Mouse (Mus musculus) megakaryocyte, adult 5-6 weeks (primary cell): ENCODE measurements around the gene Dclre1a. TPM values are rescaled to one million over a fixed set of nuclear protein-coding genes. Genes with fewer than 3 reads are reported as not detected.

Source experiments
- ATAC-seq: 2 replicates; pipeline ENCODE4 v1.8.0; 2016; ENCODE audit warnings: mild to moderate bottlenecking, inconsistent platforms; ENCODE audit not compliant: poor library complexity, severe bottlenecking
- total RNA-seq, 2 experiments: library from RNA; stranded (forward) in 1 of 2; stranded (reverse) in 1 of 2; fragments of 153-499, 151-499 nt in 1 of 2; fragments of 221-1000, 200-1000 nt in 1 of 2; gene quantifications; 2 replicates each; pipeline versions ENCODE4 v1.2.3 to v1.2.4; 2015 to 2017

Dclre1a gene
- total RNA-seq, 2 experiments from 2014 or later, result 22.6 to 22.7 TPM

- ATAC-seq, result peak; percentile 72
Observed at GRCm38 (mm10) chr19:56485376-56486271, 62.4 kb downstream of the Dclre1a start.

- ATAC-seq, result no peak
Observed at GRCm38 (mm10) chr19:56484630-56485375, 63.2 kb downstream of the Dclre1a start.

Other genes with a start within 250 kb of the Dclre1a start
- gene Nrap, start 158.2 kb downstream of the Dclre1a start, total RNA-seq (2015), result 0.02 TPM in 1 of 2 replicates, not detected in the other
- gene Nrap, start 158.2 kb downstream of the Dclre1a start, total RNA-seq (2017), result 0.04 and 0.12 TPM in 2 replicates
- gene Casp7, start 151.1 kb downstream of the Dclre1a start, total RNA-seq (2015), result 35.8 and 41.4 TPM in 2 replicates
- gene Casp7, start 151.1 kb downstream of the Dclre1a start, total RNA-seq (2017), result 30.3 and 31.4 TPM in 2 replicates
- 0.14 TPM in 1 of 2 replicates, not detected in the other for gene Plekhs1, start 86.6 kb downstream of the Dclre1a start, total RNA-seq (2015)
- gene Plekhs1, start 86.6 kb downstream of the Dclre1a start, total RNA-seq (2017), result 0.07 TPM in 1 of 2 replicates, not detected in the other
- 12.8 and 14.7 TPM in 2 replicates for gene Nhlrc2, start within 50 bp of the Dclre1a start, total RNA-seq (2015)
- gene Nhlrc2, start within 50 bp of the Dclre1a start, total RNA-seq (2017), result 16.3 and 16.4 TPM in 2 replicates
- gene Adrb1, start 174.0 kb upstream of the Dclre1a start, total RNA-seq (2015), result 0.09 and 0.11 TPM in 2 replicates
- gene Adrb1, start 174.0 kb upstream of the Dclre1a start, total RNA-seq (2017), result 0.07 and 0.16 TPM in 2 replicates